Mouse (Mus musculus) spleen, adult 2 months (tissue): ENCODE measurements around the gene Kera.

ENCODE experiments used
- CTCF ChIP-seq: fragments of 200-500 bp; IDR thresholded peaks from 2 replicates; pipeline ENCODE4 v1.5.1; 2011; ENCODE audit warnings: mild to moderate bottlenecking, inconsistent platforms; ENCODE audit not compliant: insufficient read depth, insufficient read length, insufficient replicate concordance; ENCODE audit errors: extremely low read depth
- POLR2A ChIP-seq: fragments of 200-500 bp; IDR thresholded peaks from 2 replicates; pipeline ENCODE4 v1.6.1; 2011; ENCODE audit warnings: low read depth, low read length, inconsistent platforms

GRCm38 (mm10) chr10:97631061-97631460 lies 24.4 kb downstream of the Kera start:
- TF ChIP-seq CTCF = no peak
- no peak for TF ChIP-seq POLR2A
